Mouse (Mus musculus): ENCODE results near the gene Rreb1. TPM values are rescaled to one million over a fixed set of nuclear protein-coding genes. Genes with fewer than 3 reads are reported as not detected.

Gene Rreb1
- polyA plus RNA-seq, 1 experiment: 4.6 TPM

- TF ChIP-seq CTCF (IDR thresholded peaks at IDR 0.05; ENCODE audit: control insufficient read depth, insufficient read depth, insufficient replicate concordance, low read depth, low read length): no peak
- no peak for TF ChIP-seq POLR2A (IDR thresholded peaks at IDR 0.05; ENCODE audit: control insufficient read depth, low read depth, low read length)
- Histone ChIP-seq H3K4me3 (ENCODE audit: control insufficient read depth, low read depth, low read length) (no peak overlapping the region), H3K36me3 (ENCODE audit: control insufficient read depth, insufficient read depth, low read length) (no peaks in the 10 kb centered on the region), H3K27me3 (ENCODE audit: control insufficient read depth, insufficient read depth, low read length) (no peaks in the 10 kb centered on the region), H3K27ac (ENCODE audit: control insufficient read depth, insufficient read depth, low read depth, low read length) (no peak overlapping the region), H3K4me1 (ENCODE audit: control insufficient read depth, insufficient read depth, low read length) (no peaks in the 10 kb centered on the region; the same call in 1 of the 2 replicates)
Observed at GRCm38 (mm10) chr13:37919711-37920277, 141.6 kb downstream of the Rreb1 start.

DNA sequence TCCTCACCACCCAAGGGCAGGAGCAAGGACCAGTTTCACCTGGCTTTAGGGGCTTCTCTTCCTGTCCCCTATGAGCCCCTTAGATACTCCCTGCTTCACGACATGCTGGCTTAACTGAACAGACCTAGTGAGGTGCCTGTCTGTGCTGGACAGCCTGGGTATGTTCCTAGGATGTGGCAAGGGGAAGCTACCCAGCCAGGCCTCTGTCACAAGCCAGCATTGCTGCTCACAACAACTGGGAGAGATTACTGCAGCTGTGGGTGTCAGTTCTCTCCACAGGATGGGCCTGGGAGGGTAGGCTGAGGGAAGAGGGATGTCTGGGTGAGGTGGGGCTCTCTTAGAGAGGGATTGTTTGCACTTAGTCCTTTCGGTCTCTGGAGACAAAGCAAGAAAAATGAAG, 142.5 kb downstream of the Rreb1 start:
- Histone ChIP-seq H3K27ac (ENCODE audit: control insufficient read depth, insufficient read depth, low read depth, low read length) (no peak overlapping the region), H3K4me3 (ENCODE audit: control insufficient read depth, low read depth, low read length) (no peak overlapping the region), H3K36me3 (ENCODE audit: control insufficient read depth, insufficient read depth, low read length) (no peaks in the 10 kb centered on the region), H3K4me1 (ENCODE audit: control insufficient read depth, insufficient read depth, low read length) (no peaks in the 10 kb centered on the region; the same call in 1 of the 2 replicates), H3K27me3 (ENCODE audit: control insufficient read depth, insufficient read depth, low read length) (no peaks in the 10 kb centered on the region)
- TF ChIP-seq POLR2A (IDR thresholded peaks at IDR 0.05; ENCODE audit: control insufficient read depth, low read depth, low read length): no peak
- no peak for TF ChIP-seq CTCF (IDR thresholded peaks at IDR 0.05; ENCODE audit: control insufficient read depth, insufficient read depth, insufficient replicate concordance, low read depth, low read length)

DNA sequence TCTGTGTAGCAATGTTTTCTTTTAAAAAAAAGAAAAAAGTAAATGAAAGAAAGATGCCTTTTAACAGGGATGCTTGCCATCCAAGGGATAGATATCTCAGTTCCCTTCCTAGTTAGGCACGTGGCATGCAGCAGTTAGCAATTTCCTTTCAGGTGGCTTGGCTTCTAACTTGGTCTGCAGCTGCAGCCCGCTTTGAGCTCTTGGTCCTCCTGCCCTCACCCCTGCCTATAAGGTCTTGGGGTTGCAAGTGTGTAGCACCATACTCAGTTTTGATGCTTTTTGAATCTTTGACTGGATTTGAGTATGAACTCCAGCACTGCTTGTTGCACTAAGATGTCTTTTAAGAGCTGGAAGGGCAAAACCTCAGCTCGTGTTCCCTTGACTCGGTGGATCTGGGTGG, 144.9 kb downstream of the Rreb1 start:
- no peaks in the 10 kb centered on the region for H3K27me3 ChIP-seq (ENCODE audit: control insufficient read depth, insufficient read depth, low read length)
- H3K36me3 ChIP-seq (ENCODE audit: control insufficient read depth, insufficient read depth, low read length): no peaks in the 10 kb centered on the region
- TF ChIP-seq POLR2A (IDR thresholded peaks at IDR 0.05; ENCODE audit: control insufficient read depth, low read depth, low read length) (no peak), CTCF (IDR thresholded peaks at IDR 0.05; ENCODE audit: control insufficient read depth, insufficient read depth, insufficient replicate concordance, low read depth, low read length) (no peak)
- no peak overlapping the region for H3K27ac ChIP-seq (ENCODE audit: control insufficient read depth, insufficient read depth, low read depth, low read length)
- no peaks in the 10 kb centered on the region; the same call in none of the 2 replicates for H3K4me1 ChIP-seq (ENCODE audit: control insufficient read depth, insufficient read depth, low read length)
- no peak overlapping the region for H3K4me3 ChIP-seq (ENCODE audit: control insufficient read depth, low read depth, low read length)

- Histone ChIP-seq H3K4me3 (ENCODE audit: control insufficient read depth, low read depth, low read length) (no peak overlapping the region), H3K27ac (ENCODE audit: control insufficient read depth, insufficient read depth, low read depth, low read length) (no peak overlapping the region; the same call in 1 of the 2 replicates), H3K36me3 (ENCODE audit: control insufficient read depth, insufficient read depth, low read length) (no peaks in the 10 kb centered on the region), H3K4me1 (ENCODE audit: control insufficient read depth, insufficient read depth, low read length) (no peaks in the 10 kb centered on the region; the same call in none of the 2 replicates), H3K27me3 (ENCODE audit: control insufficient read depth, insufficient read depth, low read length) (no peaks in the 10 kb centered on the region)
- TF ChIP-seq POLR2A (IDR thresholded peaks at IDR 0.05; ENCODE audit: control insufficient read depth, low read depth, low read length) (no peak), CTCF (IDR thresholded peaks at IDR 0.05; ENCODE audit: control insufficient read depth, insufficient read depth, insufficient replicate concordance, low read depth, low read length) (no peak)
Observed at GRCm38 (mm10) chr13:37923643-37924460, 145.7 kb downstream of the Rreb1 start.

GRCm38 (mm10) chr13:37924461-37924948, 146.3 kb downstream of the Rreb1 start:
- H3K4me3 ChIP-seq (ENCODE audit: control insufficient read depth, low read depth, low read length): no peak overlapping the region
- H3K36me3 ChIP-seq (ENCODE audit: control insufficient read depth, insufficient read depth, low read length): no peaks in the 10 kb centered on the region
- H3K27me3 ChIP-seq (ENCODE audit: control insufficient read depth, insufficient read depth, low read length): no peaks in the 10 kb centered on the region
- H3K27ac ChIP-seq (ENCODE audit: control insufficient read depth, insufficient read depth, low read depth, low read length): 0 out of 2 replicates have a peak overlapping the region, but pooled peaks have one; percentile 18
- H3K4me1 ChIP-seq (ENCODE audit: control insufficient read depth, insufficient read depth, low read length): no peaks in the 10 kb centered on the region; the same call in none of the 2 replicates
- TF ChIP-seq POLR2A (IDR thresholded peaks at IDR 0.05; ENCODE audit: control insufficient read depth, low read depth, low read length) (no peak), CTCF (IDR thresholded peaks at IDR 0.05; ENCODE audit: control insufficient read depth, insufficient read depth, insufficient replicate concordance, low read depth, low read length) (no peak)

DNA sequence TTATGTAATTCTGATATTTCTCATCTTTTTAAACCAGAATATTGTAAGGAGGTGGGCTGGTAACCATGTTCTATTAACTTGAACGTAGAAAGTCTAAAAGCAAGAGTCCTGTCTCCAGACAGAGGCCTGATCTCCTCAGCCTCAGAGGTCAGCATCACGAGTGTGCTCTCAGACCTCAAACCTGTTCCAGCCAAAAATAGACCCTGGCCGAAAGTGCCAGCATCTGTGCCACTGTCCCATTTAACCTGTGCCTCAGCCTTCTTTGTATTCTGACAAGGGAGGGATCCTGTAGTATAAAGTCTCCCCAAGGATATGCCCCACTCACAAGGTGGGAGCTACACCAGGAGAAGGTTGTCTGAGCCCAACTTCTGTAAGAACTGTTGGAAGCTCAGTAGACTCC, 148.2 kb downstream of the Rreb1 start:
- H3K4me1 ChIP-seq (ENCODE audit: control insufficient read depth, insufficient read depth, low read length): peaks cover 11% of the 10 kb centered on the region
- peak overlapping the region; percentile 29; the same call in 1 of the 2 replicates for H3K27ac ChIP-seq (ENCODE audit: control insufficient read depth, insufficient read depth, low read depth, low read length)
- H3K27me3 ChIP-seq (ENCODE audit: control insufficient read depth, insufficient read depth, low read length): no peaks in the 10 kb centered on the region
- H3K4me3 ChIP-seq (ENCODE audit: control insufficient read depth, low read depth, low read length): no peak overlapping the region
- no peaks in the 10 kb centered on the region for H3K36me3 ChIP-seq (ENCODE audit: control insufficient read depth, insufficient read depth, low read length)
- TF ChIP-seq POLR2A (IDR thresholded peaks at IDR 0.05; ENCODE audit: control insufficient read depth, low read depth, low read length) (no peak), CTCF (IDR thresholded peaks at IDR 0.05; ENCODE audit: control insufficient read depth, insufficient read depth, insufficient replicate concordance, low read depth, low read length) (no peak)

DNA sequence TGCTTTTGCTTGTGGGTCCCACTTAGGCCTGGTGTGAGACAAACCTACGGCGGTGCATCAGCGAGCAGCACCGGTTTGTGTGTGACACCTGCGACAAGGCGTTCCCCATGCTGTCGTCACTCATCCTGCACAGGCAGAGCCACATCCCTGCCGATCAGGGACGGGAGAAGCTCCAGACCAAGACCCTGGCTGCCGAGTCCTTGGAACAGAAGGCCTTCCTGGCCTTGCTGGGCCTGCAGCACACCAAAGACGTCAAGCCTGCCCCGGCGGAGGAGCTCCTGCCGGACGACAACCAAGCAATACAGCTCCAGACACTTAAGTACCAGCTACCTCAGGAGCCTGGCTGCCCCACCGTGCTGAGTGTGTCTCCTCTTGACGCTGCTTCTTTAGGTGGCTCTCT, 151.3 kb downstream of the Rreb1 start:
- Histone ChIP-seq H3K4me1 (ENCODE audit: control insufficient read depth, insufficient read depth, low read length) (peaks cover 21% of the 10 kb centered on the region), H3K27ac (ENCODE audit: control insufficient read depth, insufficient read depth, low read depth, low read length) (no peak overlapping the region), H3K36me3 (ENCODE audit: control insufficient read depth, insufficient read depth, low read length) (no peaks in the 10 kb centered on the region), H3K4me3 (ENCODE audit: control insufficient read depth, low read depth, low read length) (no peak overlapping the region), H3K27me3 (ENCODE audit: control insufficient read depth, insufficient read depth, low read length) (no peaks in the 10 kb centered on the region)
- TF ChIP-seq CTCF (IDR thresholded peaks at IDR 0.05; ENCODE audit: control insufficient read depth, insufficient read depth, insufficient replicate concordance, low read depth, low read length) (no peak), POLR2A (IDR thresholded peaks at IDR 0.05; ENCODE audit: control insufficient read depth, low read depth, low read length) (no peak)
